Mouse (Mus musculus): Measurements from ENCODE around the gene Slc17a2. TPM values are rescaled to one million over a fixed set of nuclear protein-coding genes. Genes with fewer than 3 reads are reported as not detected.
"Not testable (repeated sequence)": the region's sequence is repeated elsewhere in the genome, so short reads cannot be mapped to it uniquely, and the experiment has no call there.

Slc17a2 gene
- polyA plus RNA-seq (2016; fragmentation: Nextera tagmentation; extraction: Ambion mirVana): not detected in 2 replicates

DNA sequence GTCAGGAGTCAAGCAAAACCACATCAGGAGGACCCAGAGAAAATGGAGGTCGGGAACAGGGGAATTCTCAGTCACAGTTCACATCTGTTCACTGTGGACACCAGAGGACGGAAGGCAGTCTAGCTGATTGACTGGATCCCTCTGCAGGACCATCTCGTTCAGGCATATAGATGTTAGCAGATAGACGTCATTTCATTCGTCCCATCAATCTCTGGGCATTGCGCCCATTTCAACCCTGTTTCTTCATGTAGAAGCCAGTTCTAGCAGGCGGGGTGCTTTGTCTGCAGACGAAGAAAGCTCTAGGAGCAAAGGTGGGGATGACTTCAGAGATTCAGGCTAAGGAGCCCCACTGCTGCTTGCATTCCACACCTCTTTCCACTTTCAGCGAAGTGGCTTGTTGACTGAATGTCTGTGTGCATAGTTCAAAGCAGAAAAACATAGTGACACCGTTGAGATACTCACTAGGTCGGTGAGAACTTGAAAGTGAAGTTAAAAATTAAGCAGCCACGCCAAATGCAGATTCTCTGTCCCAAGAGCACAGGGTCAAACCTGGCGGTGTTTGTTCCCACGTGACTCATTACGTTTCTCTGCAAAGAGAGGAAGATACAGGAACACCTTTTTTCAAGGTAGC is at the start of gene Slc17a2:
Slc17a2 (plus strand) TSS at position 572 of the 631 bp plus-strand sequence.
- no peak within 1 kb of the TSS for H3K4me3 ChIP-seq
- no peaks in the 10 kb centered on the region for H3K36me3 ChIP-seq (replicated peaks)
- no peak within 1 kb of the TSS for H3K27ac ChIP-seq
- DNase-seq (ENCODE audit: extremely low spot score, low spot score): no peak
- no peaks in the 10 kb centered on the region for H3K9me3 ChIP-seq
- no peaks in the 10 kb centered on the region for H3K27me3 ChIP-seq (ENCODE audit: poor library complexity, severe bottlenecking)
- no peaks in the 10 kb centered on the region for H3K4me1 ChIP-seq
- WGBS: 89% methylated on average over 15 of the region's 15 CpGs

DNA sequence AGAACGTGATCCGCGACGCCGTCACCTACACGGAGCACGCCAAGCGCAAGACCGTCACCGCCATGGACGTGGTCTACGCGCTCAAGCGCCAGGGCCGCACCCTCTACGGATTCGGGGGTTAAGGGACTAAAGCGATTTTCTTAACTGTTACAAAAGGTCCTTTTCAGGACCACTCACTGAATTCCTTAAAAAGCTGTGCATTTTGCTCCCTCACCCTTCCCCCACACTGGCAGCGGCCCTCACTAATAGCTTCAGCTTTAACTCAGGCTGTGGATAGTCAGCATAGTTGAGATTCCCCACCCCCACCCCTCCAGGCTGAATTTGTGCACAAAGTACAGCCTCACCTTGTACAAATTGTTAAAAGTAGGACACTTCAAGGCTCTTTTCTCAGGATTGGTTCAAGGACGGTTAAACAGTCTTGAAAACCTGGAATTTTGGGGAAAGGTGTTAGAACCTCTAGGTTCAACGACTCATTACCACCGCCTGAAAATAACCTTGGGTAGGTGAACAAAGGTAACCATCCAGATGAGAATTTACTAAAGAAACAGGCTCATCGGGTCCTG is 49.5 kb upstream of the Slc17a2 start:
- 1% methylated on average over 19 of the region's 23 CpGs for WGBS
- Histone ChIP-seq H3K4me3 (peak overlapping the region; percentile 54), H3K36me3 (replicated peaks) (no peaks in the 10 kb centered on the region), H3K27ac (peak overlapping the region; percentile 91), H3K4me1 (peaks cover 55% of the 10 kb centered on the region), H3K27me3 (ENCODE audit: poor library complexity, severe bottlenecking) (no peaks in the 10 kb centered on the region), H3K9me3 (no peaks in the 10 kb centered on the region)
- DNase-seq (ENCODE audit: extremely low spot score, low spot score): peak; percentile 62

DNA sequence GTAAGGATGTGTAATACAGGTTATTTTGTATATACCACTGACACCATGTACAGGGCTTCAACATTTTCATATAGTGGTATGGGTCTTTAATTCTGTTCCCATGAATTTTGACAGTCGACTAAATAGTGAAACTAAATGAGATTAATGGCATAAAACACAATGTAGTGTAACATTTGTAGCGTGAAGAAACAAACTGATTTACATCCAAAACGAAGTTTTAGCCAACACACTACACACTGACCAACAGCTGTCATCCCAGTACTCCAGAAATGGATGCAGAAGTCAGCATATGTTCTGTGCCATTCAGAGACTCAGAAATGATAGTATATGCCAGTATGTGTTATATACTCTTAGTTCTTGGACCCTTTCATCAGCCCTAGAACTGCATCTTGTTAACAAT is 48.9 kb upstream of the Slc17a2 start:
- WGBS: 58% methylated on average over 3 of the region's 3 CpGs
- H3K27ac ChIP-seq: peak overlapping the region; percentile 91
- peak overlapping the region; percentile 54 for H3K4me3 ChIP-seq
- no peaks in the 10 kb centered on the region for H3K27me3 ChIP-seq (ENCODE audit: poor library complexity, severe bottlenecking)
- H3K9me3 ChIP-seq: no peaks in the 10 kb centered on the region
- DNase-seq (ENCODE audit: extremely low spot score, low spot score): no peak
- no peaks in the 10 kb centered on the region for H3K36me3 ChIP-seq (replicated peaks)
- peaks cover 57% of the 10 kb centered on the region for H3K4me1 ChIP-seq

DNA sequence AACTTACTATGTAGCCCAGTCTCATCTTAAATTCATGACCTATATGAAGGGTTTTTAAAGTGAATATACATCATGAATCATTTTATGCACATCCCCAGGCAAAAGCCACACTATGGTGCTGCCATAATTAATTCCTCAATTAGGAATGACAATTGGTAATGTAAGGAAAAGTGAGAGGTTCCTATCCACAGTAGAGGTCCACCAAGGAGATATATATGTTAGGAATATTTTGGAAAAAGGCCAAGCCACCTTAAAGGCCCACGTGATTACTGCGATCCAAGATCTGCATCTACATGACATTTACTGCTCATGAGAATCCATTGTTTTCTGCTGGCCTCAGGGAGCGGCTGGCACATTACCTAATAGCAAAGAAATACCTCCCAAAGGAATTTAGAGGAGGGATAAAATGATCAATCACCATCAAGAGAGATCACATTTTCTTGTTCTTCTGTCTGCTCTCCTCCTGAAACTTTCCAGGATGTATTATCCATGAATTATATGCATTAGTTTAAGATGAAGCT is 47.5 kb upstream of the Slc17a2 start:
- Histone ChIP-seq H3K4me3 (no peak overlapping the region), H3K27ac (peak overlapping the region; percentile 91), H3K4me1 (peaks cover 61% of the 10 kb centered on the region), H3K27me3 (ENCODE audit: poor library complexity, severe bottlenecking) (no peaks in the 10 kb centered on the region), H3K36me3 (replicated peaks) (no peaks in the 10 kb centered on the region), H3K9me3 (no peaks in the 10 kb centered on the region)
- DNase-seq (ENCODE audit: extremely low spot score, low spot score): no peak
- WGBS: 84% methylated on average over 3 of the region's 3 CpGs

DNA sequence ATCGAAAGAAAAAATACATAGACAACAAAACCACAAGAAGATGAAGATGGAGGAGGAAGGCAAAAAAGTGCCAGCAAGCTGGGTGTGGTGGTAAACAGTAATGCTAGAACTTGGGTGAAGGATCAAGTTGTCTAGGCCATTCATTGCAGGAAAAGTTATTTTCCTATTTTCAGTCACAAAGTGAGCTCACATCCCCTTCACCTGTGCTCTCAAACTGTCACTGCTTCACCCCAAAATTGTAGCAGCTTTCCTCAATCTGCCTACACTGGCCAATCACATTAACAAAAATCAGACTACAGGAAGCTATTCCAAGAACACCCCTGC is 46.9 kb upstream of the Slc17a2 start:
- WGBS: 65% methylated on average over 1 of the region's 1 CpGs
- Histone ChIP-seq H3K27me3 (ENCODE audit: poor library complexity, severe bottlenecking) (no peaks in the 10 kb centered on the region), H3K4me1 (peaks cover 66% of the 10 kb centered on the region), H3K9me3 (no peaks in the 10 kb centered on the region), H3K27ac (peak overlapping the region; percentile 91), H3K36me3 (replicated peaks) (no peaks in the 10 kb centered on the region), H3K4me3 (peak overlapping the region; percentile 61)
- peak; percentile 58 for DNase-seq (ENCODE audit: extremely low spot score, low spot score)

DNA sequence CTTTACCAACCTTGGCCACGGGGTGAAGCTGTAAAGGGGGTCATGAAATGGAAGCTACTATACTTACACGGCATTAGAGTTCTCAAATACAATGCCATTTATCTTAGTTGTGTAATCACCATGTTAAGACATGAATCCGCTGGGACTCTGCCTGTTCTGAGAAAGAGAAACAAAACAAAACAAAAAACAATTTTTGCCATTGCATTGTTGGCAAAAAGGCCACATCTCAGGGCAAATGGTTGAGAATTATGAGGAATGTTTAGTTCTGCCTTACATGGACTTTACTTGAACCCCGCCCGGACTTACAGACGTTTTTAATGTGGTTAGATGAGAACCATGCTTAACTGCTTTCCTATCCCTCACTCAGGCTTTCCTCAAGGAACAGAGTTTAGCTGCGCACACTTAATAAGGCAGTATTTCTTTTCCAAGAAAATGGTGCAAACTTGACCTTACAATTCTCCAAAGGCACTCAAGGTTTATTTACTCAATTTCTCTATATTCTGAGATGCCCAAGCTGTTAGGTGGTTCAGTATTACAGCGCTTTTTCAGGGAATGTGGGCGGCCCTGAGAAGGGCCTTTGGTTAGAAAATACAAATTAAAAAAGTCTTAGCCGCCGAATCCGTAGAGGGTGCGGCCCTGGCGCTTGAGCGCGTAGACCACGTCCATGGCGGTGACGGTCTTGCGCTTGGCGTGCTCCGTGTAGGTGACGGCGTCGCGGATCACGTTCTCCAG is 46.4 kb upstream of the Slc17a2 start:
- peaks cover 70% of the 10 kb centered on the region for H3K4me1 ChIP-seq
- 3% methylated on average over 23 of the region's 27 CpGs for WGBS
- no peaks in the 10 kb centered on the region for H3K27me3 ChIP-seq (ENCODE audit: poor library complexity, severe bottlenecking)
- peak overlapping the region; percentile 61 for H3K4me3 ChIP-seq
- no peak for DNase-seq (ENCODE audit: extremely low spot score, low spot score)
- no peaks in the 10 kb centered on the region for H3K9me3 ChIP-seq
- no peaks in the 10 kb centered on the region for H3K36me3 ChIP-seq (replicated peaks)
- H3K27ac ChIP-seq: peak overlapping the region; percentile 91

DNA sequence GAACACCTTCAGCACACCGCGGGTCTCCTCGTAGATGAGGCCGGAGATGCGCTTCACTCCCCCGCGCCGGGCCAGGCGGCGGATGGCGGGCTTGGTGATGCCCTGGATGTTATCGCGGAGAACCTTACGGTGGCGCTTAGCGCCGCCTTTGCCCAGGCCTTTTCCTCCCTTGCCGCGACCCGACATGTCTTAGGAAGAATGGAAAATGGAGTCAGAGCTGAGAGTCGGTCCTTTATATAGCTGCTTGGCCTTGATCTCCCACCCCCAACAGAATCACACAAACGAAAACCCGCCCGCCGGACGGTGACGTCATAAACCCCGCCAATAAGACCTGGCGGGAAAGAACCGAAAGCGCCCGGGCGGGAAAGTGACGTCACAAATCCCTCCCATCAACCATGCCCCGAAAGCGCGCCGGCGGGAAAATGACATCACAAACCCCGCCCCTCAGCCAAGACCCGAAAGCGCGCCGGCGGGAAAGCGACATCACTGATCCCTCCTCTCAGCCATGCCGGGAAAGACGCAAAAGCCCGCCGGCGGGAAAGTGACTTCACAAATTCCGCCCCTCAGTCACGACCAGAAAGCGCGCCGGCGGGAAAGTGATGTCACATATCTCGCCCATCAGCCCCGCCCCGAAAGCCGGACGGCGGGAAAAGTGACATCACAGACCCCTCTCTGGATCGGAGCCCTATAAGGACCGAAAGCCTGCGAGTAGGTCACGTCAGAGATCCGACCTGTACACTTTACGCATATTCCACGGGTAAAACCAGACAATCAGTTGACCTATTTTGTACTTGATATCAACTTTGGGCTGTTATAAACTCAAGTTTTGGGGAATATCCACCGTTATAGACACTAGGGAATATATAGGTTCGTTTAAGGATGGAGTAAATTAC is 45.6 kb upstream of the Slc17a2 start, which contains the start of gene Hist1h4a:
Hist1h4a (minus strand) TSS at position 259 of the 893 bp plus-strand sequence.
- no peaks in the 10 kb centered on the region for H3K9me3 ChIP-seq
- peak; percentile 100 for DNase-seq (ENCODE audit: extremely low spot score, low spot score)
- under 1% methylated on average over 68 of the region's 72 CpGs for WGBS
- H3K4me1 ChIP-seq: peaks cover 63% of the 10 kb centered on the region
- H3K27ac ChIP-seq: peak within 1 kb of the TSS; percentile 91
- H3K27me3 ChIP-seq (ENCODE audit: poor library complexity, severe bottlenecking): no peaks in the 10 kb centered on the region
- peak within 1 kb of the TSS; percentile 61 for H3K4me3 ChIP-seq
- H3K36me3 ChIP-seq (replicated peaks): no peaks in the 10 kb centered on the region

DNA sequence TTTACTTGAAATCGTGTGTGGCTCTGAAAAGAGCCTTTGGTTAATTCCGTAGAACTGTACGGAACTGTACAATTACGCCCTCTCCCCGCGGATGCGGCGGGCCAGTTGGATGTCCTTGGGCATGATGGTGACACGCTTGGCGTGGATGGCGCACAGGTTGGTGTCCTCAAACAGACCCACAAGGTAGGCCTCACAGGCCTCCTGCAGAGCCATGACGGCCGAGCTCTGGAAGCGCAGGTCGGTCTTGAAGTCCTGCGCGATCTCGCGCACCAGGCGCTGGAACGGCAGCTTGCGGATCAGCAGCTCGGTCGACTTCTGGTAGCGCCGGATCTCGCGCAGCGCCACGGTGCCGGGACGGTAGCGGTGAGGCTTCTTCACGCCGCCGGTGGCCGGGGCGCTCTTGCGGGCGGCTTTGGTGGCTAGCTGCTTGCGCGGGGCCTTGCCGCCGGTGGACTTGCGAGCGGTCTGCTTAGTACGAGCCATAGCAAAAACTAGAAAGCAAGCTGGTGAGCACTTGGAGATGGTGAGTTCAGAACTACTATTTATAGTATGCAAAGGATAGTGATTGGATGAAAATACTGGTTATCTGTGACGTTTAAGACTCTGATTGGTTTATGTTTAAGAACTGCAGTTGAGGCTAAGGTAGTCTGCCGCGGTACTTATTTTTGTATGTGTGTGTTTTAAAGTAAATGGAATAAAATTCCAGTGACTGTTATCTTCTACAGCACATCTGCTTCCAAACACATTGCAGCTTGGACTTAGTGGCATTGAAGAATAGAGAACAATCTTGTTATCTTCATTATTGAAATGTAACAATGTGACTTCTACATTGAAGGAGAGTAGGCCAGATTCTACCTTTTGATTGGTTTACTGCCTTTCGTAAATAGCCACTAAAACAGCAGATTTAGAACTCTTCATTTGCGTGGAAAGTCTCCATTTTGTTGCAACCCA is 44.6 kb upstream of the Slc17a2 start, which contains the start of gene Hist1h3a:
Hist1h3a (minus strand) TSS at position 516 of the 951 bp plus-strand sequence.
- H3K27me3 ChIP-seq (ENCODE audit: poor library complexity, severe bottlenecking); H3K9me3 ChIP-seq; H3K36me3 ChIP-seq (replicated peaks): not testable (repeated sequence)
- Histone ChIP-seq H3K4me1 (peaks cover 63% of the 10 kb centered on the region), H3K4me3 (peak within 1 kb of the TSS; percentile 61), H3K27ac (peak within 1 kb of the TSS; percentile 91)
- DNase-seq (ENCODE audit: extremely low spot score, low spot score): peak; percentile 73
- WGBS: under 1% methylated on average over 34 of the region's 52 CpGs

DNA sequence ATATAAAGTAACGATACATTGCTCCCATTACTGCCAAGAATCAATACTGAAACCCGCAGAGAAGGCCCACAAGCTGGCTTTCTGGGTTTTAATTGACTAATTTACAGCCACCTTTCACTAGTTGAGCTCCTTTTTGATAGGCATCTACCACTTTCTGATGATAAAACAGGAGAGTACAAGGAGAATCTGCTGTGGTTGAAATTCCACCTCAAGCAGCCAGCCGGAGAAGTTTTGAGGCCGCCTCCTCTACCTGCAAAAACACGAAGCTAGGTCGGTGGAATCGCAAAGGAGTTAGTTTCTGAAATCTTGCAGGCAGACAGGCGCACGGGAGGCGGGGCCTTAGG is 43.6 kb upstream of the Slc17a2 start:
- Histone ChIP-seq H3K27ac (peak overlapping the region; percentile 91), H3K4me1 (peaks cover 52% of the 10 kb centered on the region), H3K4me3 (peak overlapping the region; percentile 61), H3K9me3 (no peaks in the 10 kb centered on the region), H3K36me3 (replicated peaks) (no peaks in the 10 kb centered on the region), H3K27me3 (ENCODE audit: poor library complexity, severe bottlenecking) (no peaks in the 10 kb centered on the region)
- 0% methylated on average over 10 of the region's 10 CpGs for WGBS
- no peak for DNase-seq (ENCODE audit: extremely low spot score, low spot score)

DNA sequence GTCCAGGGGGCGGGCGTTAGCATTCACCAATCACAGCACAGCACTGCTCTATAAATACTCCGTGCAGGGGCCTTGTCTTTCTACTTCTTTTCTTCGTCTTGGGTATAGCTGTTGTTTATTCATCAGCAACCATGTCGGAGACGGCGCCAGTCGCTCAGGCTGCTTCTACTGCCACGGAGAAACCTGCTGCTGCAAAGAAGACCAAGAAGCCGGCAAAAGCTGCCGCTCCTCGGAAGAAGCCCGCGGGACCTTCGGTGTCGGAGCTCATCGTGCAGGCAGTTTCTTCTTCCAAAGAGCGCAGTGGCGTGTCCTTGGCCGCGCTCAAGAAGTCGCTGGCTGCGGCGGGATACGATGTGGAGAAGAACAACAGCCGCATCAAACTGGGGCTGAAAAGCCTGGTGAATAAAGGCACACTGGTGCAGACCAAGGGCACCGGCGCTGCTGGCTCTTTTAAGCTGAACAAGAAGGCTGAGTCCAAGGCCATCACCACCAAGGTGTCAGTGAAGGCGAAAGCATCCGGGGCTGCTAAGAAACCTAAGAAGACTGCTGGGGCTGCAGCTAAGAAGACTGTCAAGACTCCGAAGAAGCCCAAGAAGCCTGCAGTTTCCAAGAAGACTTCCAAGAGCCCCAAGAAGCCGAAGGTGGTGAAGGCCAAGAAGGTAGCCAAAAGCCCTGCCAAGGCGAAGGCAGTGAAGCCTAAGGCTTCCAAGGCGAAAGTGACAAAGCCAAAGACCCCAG is 43.0 kb upstream of the Slc17a2 start, which contains the start of gene Hist1h1a:
Hist1h1a (plus strand) TSS at position 81 of the 738 bp plus-strand sequence.
- H3K4me1 ChIP-seq: peaks cover 47% of the 10 kb centered on the region
- H3K9me3 ChIP-seq: no peaks in the 10 kb centered on the region
- peak within 1 kb of the TSS; percentile 91 for H3K27ac ChIP-seq
- 3% methylated on average over 34 of the region's 34 CpGs for WGBS
- no peaks in the 10 kb centered on the region for H3K27me3 ChIP-seq (ENCODE audit: poor library complexity, severe bottlenecking)
- no peaks in the 10 kb centered on the region for H3K36me3 ChIP-seq (replicated peaks)
- H3K4me3 ChIP-seq: peak within 1 kb of the TSS; percentile 61
- peak; percentile 90 for DNase-seq (ENCODE audit: extremely low spot score, low spot score)
